Mouse (Mus musculus): ENCODE results near the gene Clasp1.
A peak's percentile ranks its signal among the peaks of the same experiment; 100 is the strongest.

Clasp1 gene

GRCm38 (mm10) chr1:118403440-118403839, 14.6 kb downstream of the Clasp1 start:
- DNase-seq: no peak

- no peak for DNase-seq
Measured at GRCm38 (mm10) chr1:118407586-118408250, 18.9 kb downstream of the Clasp1 start.

GRCm38 (mm10) chr1:118409249-118409648, 20.4 kb downstream of the Clasp1 start:
- DNase-seq: no peak

- no peak for DNase-seq
Measured at GRCm38 (mm10) chr1:118410824-118411223, 22.0 kb downstream of the Clasp1 start.

- DNase-seq: no peak
Measured at GRCm38 (mm10) chr1:118413169-118413568, 24.3 kb downstream of the Clasp1 start.

GRCm38 (mm10) chr1:118417047-118417730, 28.3 kb downstream of the Clasp1 start:
- DNase-seq: no peak

- DNase-seq: no peak
Measured at GRCm38 (mm10) chr1:118419399-118419798, 30.5 kb downstream of the Clasp1 start.

- DNase-seq: peak in 1 of 2 experiments; percentile 18
Measured at GRCm38 (mm10) chr1:118421149-118421548, 32.3 kb downstream of the Clasp1 start.

GRCm38 (mm10) chr1:118422812-118423211, 34.0 kb downstream of the Clasp1 start:
- no peak for DNase-seq

GRCm38 (mm10) chr1:118425982-118426381, 37.1 kb downstream of the Clasp1 start:
- DNase-seq: no peak

- no peak for DNase-seq
Measured at GRCm38 (mm10) chr1:118428354-118429084, 39.7 kb downstream of the Clasp1 start.

GRCm38 (mm10) chr1:118431548-118431947, 42.7 kb downstream of the Clasp1 start:
- DNase-seq: no peak

GRCm38 (mm10) chr1:118435001-118435473, 46.2 kb downstream of the Clasp1 start:
- no peak for DNase-seq

- DNase-seq: no peak
Measured at GRCm38 (mm10) chr1:118437856-118438255, 49.0 kb downstream of the Clasp1 start.

GRCm38 (mm10) chr1:118438332-118438731, 49.5 kb downstream of the Clasp1 start:
- no peak for DNase-seq

GRCm38 (mm10) chr1:118440547-118440946, 51.7 kb downstream of the Clasp1 start:
- DNase-seq: no peak

GRCm38 (mm10) chr1:118444420-118444819, 55.6 kb downstream of the Clasp1 start:
- DNase-seq: no peak

GRCm38 (mm10) chr1:118444988-118445387, 56.1 kb downstream of the Clasp1 start:
- no peak for DNase-seq

- no peak for DNase-seq
Measured at GRCm38 (mm10) chr1:118445441-118445840, 56.6 kb downstream of the Clasp1 start.

- DNase-seq: no peak
Measured at GRCm38 (mm10) chr1:118446006-118446405, 57.1 kb downstream of the Clasp1 start.

- no peak for DNase-seq
Measured at GRCm38 (mm10) chr1:118447131-118447530, 58.3 kb downstream of the Clasp1 start.

- no peak for DNase-seq
Measured at GRCm38 (mm10) chr1:118448214-118448613, 59.4 kb downstream of the Clasp1 start.

GRCm38 (mm10) chr1:118450891-118451450, 62.1 kb downstream of the Clasp1 start:
- peak in 1 of 2 experiments; percentile 23 for DNase-seq
